Mouse (Mus musculus) layer of hippocampus, postnatal 14 days (tissue): ENCODE measurements around the gene B2m. TPM values are rescaled to one million over a fixed set of nuclear protein-coding genes. Genes with fewer than 3 reads are reported as not detected.

Source experiments
- DNase-seq, 2 experiments: peaks; one replicate each; pipeline ENCODE4 v3.0.0; 2021 to 2022; ENCODE audit warnings: low spot score in 2 of 2, mixed read lengths in 1 of 2
- total RNA-seq, 2 experiments: library from RNA; stranded (reverse); gene quantifications; 2 replicates each; pipeline ENCODE4 v1.2.3; 2021

The B2m gene
- total RNA-seq, 2 experiments from 2014 or later, result 70.8 to 93.3 TPM

GRCm38 (mm10) chr2:122186106-122186505 lies 38.6 kb downstream of the B2m start, which contains the start of the genes Patl2 and Terb2:
TSS of gene Patl2 (minus strand) at chr2:122186189.
TSS of gene Terb2 (plus strand) at chr2:122186272.
- no peak for DNase-seq

GRCm38 (mm10) chr2:122186751-122187150 lies 39.3 kb downstream of the B2m start:
- no peak for DNase-seq

- DNase-seq, result no peak
These were observed 44.4 kb downstream of the B2m start for GRCm38 (mm10) chr2:122191849-122192248.

GRCm38 (mm10) chr2:122194509-122194929 lies 47.0 kb downstream of the B2m start:
- DNase-seq, result peak; percentile 6 to 69

- DNase-seq, result no peak
These were observed 54.0 kb downstream of the B2m start for GRCm38 (mm10) chr2:122201501-122201900.

Other genes with a start within 250 kb of the B2m start
- 10 to 100 TPM; 30.3 to 33.4 TPM for gene Ctdspl2, start 191.7 kb upstream of the B2m start, total RNA-seq
- under 1 TPM; 0.23 to 0.48 TPM for gene Mageb3, start 191.6 kb upstream of the B2m start, total RNA-seq
- 10 to 100 TPM; 21.0 to 21.3 TPM for gene Eif3j1, start 119.1 kb upstream of the B2m start, total RNA-seq
- gene Spg11, start 29.3 kb upstream of the B2m start, total RNA-seq, result 10 to 100 TPM; 17.3 to 19.7 TPM
- not detected for gene Trim69, start 13.0 kb downstream of the B2m start, total RNA-seq
- gene Patl2, start 38.5 kb downstream of the B2m start, total RNA-seq, result under 1 TPM in 1 of 2 experiments, not detected in 1; 0.26 TPM
- not detected for gene Terb2, start 38.6 kb downstream of the B2m start, total RNA-seq
- gene Sord, start 87.1 kb downstream of the B2m start, total RNA-seq, result 10 to 100 TPM; 12.2 to 13.4 TPM
- gene Duox2, start 150.8 kb downstream of the B2m start, total RNA-seq, result under 1 TPM in 1 of 2 experiments, not detected in 1; 0.09 TPM
- gene Duoxa2, start 151.2 kb downstream of the B2m start, total RNA-seq, result not detected
- gene Duoxa1, start 166.0 kb downstream of the B2m start, total RNA-seq, result not detected
- not detected for gene Duox1, start 168.0 kb downstream of the B2m start, total RNA-seq
- gene Shf, start 221.5 kb downstream of the B2m start, total RNA-seq, result 10 to 100 TPM; 57.5 to 65.2 TPM